Mouse (Mus musculus) lung, postnatal 25 days (tissue): Measurements from ENCODE around the gene Gm4952.
"Not testable (repeated sequence)": the region's sequence is repeated elsewhere in the genome, so short reads cannot be mapped to it uniquely, and the experiment has no call there.

ENCODE experiments used
- DNase-seq: peaks from one replicate; pipeline ENCODE4 v3.0.0; 2022; ENCODE audit warnings: low spot score

Gene Gm4952

GRCm38 (mm10) chr19:12600684-12601480 lies 1.1 kb downstream of the Gm4952 start:
- no peak for DNase-seq

- no peak for DNase-seq
Measured at GRCm38 (mm10) chr19:12608336-12608735, 8.6 kb downstream of the Gm4952 start.

- DNase-seq = no peak
Measured at GRCm38 (mm10) chr19:12613646-12614045, 13.9 kb downstream of the Gm4952 start.

- no peak for DNase-seq
Measured at GRCm38 (mm10) chr19:12633176-12633575, 33.4 kb downstream of the Gm4952 start, which contains the start of gene Glyat. Gene Glyat (plus strand): TSS chr19:12633308.

GRCm38 (mm10) chr19:12634259-12634658 lies 34.5 kb downstream of the Gm4952 start:
- DNase-seq = no peak

- no peak for DNase-seq
Measured at GRCm38 (mm10) chr19:12634963-12635362, 35.2 kb downstream of the Gm4952 start.

GRCm38 (mm10) chr19:12636863-12637262 lies 37.1 kb downstream of the Gm4952 start:
- no peak for DNase-seq

- no peak for DNase-seq
Measured at GRCm38 (mm10) chr19:12638049-12638448, 38.3 kb downstream of the Gm4952 start.

GRCm38 (mm10) chr19:12649511-12649910 lies 49.7 kb downstream of the Gm4952 start:
- no peak for DNase-seq

GRCm38 (mm10) chr19:12666156-12666555 lies 66.4 kb downstream of the Gm4952 start:
- DNase-seq = no peak

GRCm38 (mm10) chr19:12668601-12669000 lies 68.8 kb downstream of the Gm4952 start:
- DNase-seq = not testable (repeated sequence)

- DNase-seq = no peak
Measured at GRCm38 (mm10) chr19:12670139-12670538, 70.4 kb downstream of the Gm4952 start, which contains the start of gene Olfr1442. Gene Olfr1442 (plus strand): TSS chr19:12670439.

- DNase-seq = no peak
Measured at GRCm38 (mm10) chr19:12671051-12671450, 71.3 kb downstream of the Gm4952 start.

- no peak for DNase-seq
Measured at GRCm38 (mm10) chr19:12677812-12678211, 78.0 kb downstream of the Gm4952 start, which contains the start of gene Olfr1443. Gene Olfr1443 (plus strand): TSS chr19:12678112.
